Mouse (Mus musculus): Measurements from ENCODE around the gene Rbp3. TPM values are rescaled to one million over a fixed set of nuclear protein-coding genes. Genes with fewer than 3 reads are reported as not detected.

Gene Rbp3
- polyA plus RNA-seq (2012; rRNA removed): 0.01 and 0.02 TPM in 2 replicates

GRCm38 (mm10) chr14:33953761-33954160 lies at the start of gene Rbp3:
TSS of gene Rbp3 (plus strand) at chr14:33954003.

GRCm38 (mm10) chr14:33923168-33924070 lies 30.4 kb upstream of the Rbp3 start, which contains the start of gene Gdf10:
TSS of gene Gdf10 (plus strand) at chr14:33923587.

GRCm38 (mm10) chr14:33940739-33941138 lies 13.1 kb upstream of the Rbp3 start, which contains the start of gene Gdf2:
TSS of gene Gdf2 (plus strand) at chr14:33941039.

GRCm38 (mm10) chr14:33978604-33979059 lies 24.8 kb downstream of the Rbp3 start, which contains the start of gene Zfp488:
TSS of gene Zfp488 (minus strand) at chr14:33978764.

Other genes starting within 250 kb of the Rbp3 start
- gene Gdf10, start 30.4 kb upstream of the Rbp3 start, polyA plus RNA-seq (2012; rRNA removed): 3.7 TPM in 2 replicates
- gene Gdf2, start 13.0 kb upstream of the Rbp3 start, polyA plus RNA-seq (2012; rRNA removed): 3.0 and 4.6 TPM in 2 replicates
- under 0.01 and 0.01 TPM in 2 replicates for gene Zfp488, start 24.8 kb downstream of the Rbp3 start, polyA plus RNA-seq (2012; rRNA removed)
- not detected in 2 replicates for gene Gm30083, start 61.2 kb downstream of the Rbp3 start, polyA plus RNA-seq (2012; rRNA removed)
- not detected in 2 replicates for gene Gm5460, start 62.8 kb downstream of the Rbp3 start, polyA plus RNA-seq (2012; rRNA removed)
- gene Antxrl, start 98.7 kb downstream of the Rbp3 start, polyA plus RNA-seq (2012; rRNA removed): not detected in 2 replicates
- 0.05 and 0.06 TPM in 2 replicates for gene Anxa8, start 132.0 kb downstream of the Rbp3 start, polyA plus RNA-seq (2012; rRNA removed)
- gene A630023A22Rik, start 148.8 kb downstream of the Rbp3 start, polyA plus RNA-seq (2012; rRNA removed): not detected in 2 replicates
- 0.01 TPM in 1 of 2 replicates, not detected in the other for gene Npy4r, start 198.5 kb downstream of the Rbp3 start, polyA plus RNA-seq (2012; rRNA removed)
- gene Gprin2, start 247.7 kb downstream of the Rbp3 start, polyA plus RNA-seq (2012; rRNA removed): 0.05 and 0.07 TPM in 2 replicates

All from liver, embryonic 14 days (tissue).